Comparison of ENCODE assay signal across 11 mouse cellular contexts in genomic region chr1:88763725-88764364, GRCm38 (mm10).
DNase-seq lines count a peak whose midpoint lies in the region; TF ChIP-seq lines count a peak whose summit lies in the region.
"Had no signal": no experiment of that assay in that cellular context is flagged by ENCODE, and none has a peak within 500 bp of the region (broad histone marks: within the 10 kb centered on the region; RNA-seq: fewer than 3 reads in every experiment).

No protein-coding gene starts in this region.

- H3K27me3 ChIP-seq in kidney, adult 2 months (replicated peaks; ENCODE audit: control insufficient read depth, insufficient read depth, low read length): no peaks in the 10 kb centered on the region
- H3K27me3 ChIP-seq in myocyte (ENCODE audit: control insufficient read depth, insufficient read depth, insufficient read length): no peaks in the 10 kb centered on the region
- H3K27me3 ChIP-seq: liver, embryonic 15.5 days had no signal

- H3K4me2 ChIP-seq in myocyte (ENCODE audit: low read depth): no peak overlapping the region
- H3K4me2 ChIP-seq: liver, embryonic 15.5 days had no signal

- H3K79me2 ChIP-seq in myocyte (ENCODE audit: control insufficient read depth, insufficient read depth): no peaks in the 10 kb centered on the region

- H3K27ac ChIP-seq in kidney, adult 2 months (ENCODE audit: insufficient read depth, low read depth, low read length): no peak overlapping the region
- H3K27ac ChIP-seq: kidney, postnatal 0 days; liver, embryonic 15.5 days had no signal

- no peak for TF ChIP-seq POLR2A in kidney, adult 2 months (IDR thresholded peaks at IDR 0.05; ENCODE audit: low read depth, low read length)
- TF ChIP-seq POLR2A in myocyte (IDR thresholded peaks at IDR 0.05; ENCODE audit: insufficient read length, low read depth): no peak

- H3K4me3 ChIP-seq in kidney, adult 2 months (ENCODE audit: insufficient read depth, low read depth, low read length): no peak overlapping the region
- no peak overlapping the region for H3K4me3 ChIP-seq in myocyte
- H3K4me3 ChIP-seq: liver, embryonic 15.5 days had no signal

- H3ac ChIP-seq in myocyte (ENCODE audit: control insufficient read depth, insufficient read length): no peak overlapping the region

- DNase-seq in kidney, adult 2 months: no peak
- DNase-seq in kidney, adult 11 months: no peak
- DNase-seq in 3134 (ENCODE audit: extremely low read depth, insufficient read length, low spot score) (peak; percentile 22), ZHBTc4 (ENCODE audit: low read depth, low spot score) (peak; percentile 74)
- DNase-seq in spleen, adult 18-20 months: no peak
- DNase-seq in lung, postnatal 36 days: no peak
- DNase-seq: cerebellum, adult 11 months; midbrain, embryonic 14.5 days had no signal

- 65% methylated on average over 6 of the region's 6 CpGs for whole genome bisulfite sequencing in kidney, adult 2 months

- H3K36me3 ChIP-seq in kidney, adult 2 months (ENCODE audit: control insufficient read depth, insufficient read depth, low read length): no peaks in the 10 kb centered on the region
- H3K36me3 ChIP-seq in myocyte (ENCODE audit: control insufficient read depth, insufficient read depth): no peaks in the 10 kb centered on the region
- H3K36me3 ChIP-seq: liver, embryonic 15.5 days had no signal

- 0 out of 2 replicates have a peak, but pooled peaks have one; percentile 1 for TF ChIP-seq CTCF in kidney, adult 2 months (conservative IDR thresholded peaks at IDR 0.05; ENCODE audit: insufficient read depth, insufficient read length, low read depth, low read length)

- no peaks in the 10 kb centered on the region for H3K4me1 ChIP-seq in kidney, adult 2 months (ENCODE audit: control insufficient read depth, insufficient read depth, low read length)
- H3K4me1 ChIP-seq: liver, embryonic 15.5 days had no signal

TF ChIP-seq in myocyte, 11 proteins besides CTCF, POLR2A, EP300 and RAD21:
- TF ChIP-seq POLR2AphosphoS2 (IDR thresholded peaks at IDR 0.05; ENCODE audit: insufficient read length, low read depth): no peak
- TF ChIP-seq TCF12 (IDR thresholded peaks at IDR 0.05; ENCODE audit: insufficient read depth, poor library complexity, severe bottlenecking): peak; percentile 57
- TF ChIP-seq MAX (IDR thresholded peaks at IDR 0.05; ENCODE audit: low read depth): no peak
- peak; percentile 78 to 97 (median 88) for TF ChIP-seq MYOG (IDR thresholded peaks at IDR 0.05; ENCODE audit: control insufficient read depth in 1 of 3, insufficient read depth in 1 of 3, insufficient read length in 2 of 3, low read depth in 2 of 3)
- TF ChIP-seq TCF3 (IDR thresholded peaks at IDR 0.05; ENCODE audit: insufficient read length, low read depth): peak; percentile 71
- peak; percentile 37; the same call in 1 of the 2 replicates for TF ChIP-seq CEBPB (IDR thresholded peaks at IDR 0.05; ENCODE audit: insufficient read depth, poor library complexity, severe bottlenecking)
- peak in 2 of 3 experiments; percentile 93 to 97 for TF ChIP-seq MYOD1 (IDR thresholded peaks at IDR 0.05; ENCODE audit: control insufficient read depth in 1 of 3, insufficient read length in 2 of 3, low read depth in 2 of 3)
- TF ChIP-seq USF1 (IDR thresholded peaks at IDR 0.05; ENCODE audit: low read depth): no peak
- no peak for TF ChIP-seq SRF (IDR thresholded peaks at IDR 0.05; ENCODE audit: control insufficient read depth, insufficient read length, low read depth)
- TF ChIP-seq REST (IDR thresholded peaks at IDR 0.05; ENCODE audit: insufficient read depth, insufficient read length): no peak
- TF ChIP-seq E2F4 (IDR thresholded peaks at IDR 0.05; ENCODE audit: insufficient read depth): no peak

Comparison
In these comparisons a context has a peak if more than half of its experiments do, and no peak if none do; other contexts are left out.
1. DNase-seq: peak in 3134 (single experiment) and ZHBTc4 (single experiment); none in kidney, adult 2 months (single experiment), kidney, adult 11 months (single experiment), spleen, adult 18-20 months (0 of 2) and lung, postnatal 36 days (single experiment).